Mouse (Mus musculus) neural tube, embryonic 10.5 days (tissue): ENCODE results near the gene Stk25.

Source experiments
- DNase-seq: peaks from one replicate; pipeline ENCODE4 v3.0.0-alpha.2; 2017; ENCODE audit warnings: low spot score; ENCODE audit errors: extremely low spot score

The Stk25 gene

GRCm38 (mm10) chr1:93608696-93609245 is 49.7 kb downstream of the Stk25 start:
- no peak for DNase-seq

GRCm38 (mm10) chr1:93607090-93608083 is 51.1 kb downstream of the Stk25 start:
- DNase-seq, result no peak

DNA sequence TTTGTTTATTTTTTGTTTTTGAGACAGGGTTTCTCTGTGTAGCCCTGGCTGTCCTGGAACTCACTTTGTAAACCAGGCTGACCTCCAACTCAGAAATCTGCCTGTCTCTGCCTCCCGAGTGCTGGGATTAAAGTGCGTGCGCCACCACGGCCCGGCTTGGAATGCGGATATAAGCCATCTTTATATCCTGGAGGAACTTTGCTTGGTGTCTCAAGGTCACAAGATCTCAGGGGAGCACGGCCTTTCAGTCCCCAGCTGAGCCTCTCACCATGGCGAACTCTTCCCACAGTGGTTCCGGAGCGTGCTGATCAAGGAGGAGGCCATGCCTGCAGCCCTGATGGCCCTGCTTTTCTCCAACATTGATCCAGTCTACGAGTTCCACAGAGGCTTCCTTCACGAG is 54.5 kb downstream of the Stk25 start:
- DNase-seq, result no peak

DNA sequence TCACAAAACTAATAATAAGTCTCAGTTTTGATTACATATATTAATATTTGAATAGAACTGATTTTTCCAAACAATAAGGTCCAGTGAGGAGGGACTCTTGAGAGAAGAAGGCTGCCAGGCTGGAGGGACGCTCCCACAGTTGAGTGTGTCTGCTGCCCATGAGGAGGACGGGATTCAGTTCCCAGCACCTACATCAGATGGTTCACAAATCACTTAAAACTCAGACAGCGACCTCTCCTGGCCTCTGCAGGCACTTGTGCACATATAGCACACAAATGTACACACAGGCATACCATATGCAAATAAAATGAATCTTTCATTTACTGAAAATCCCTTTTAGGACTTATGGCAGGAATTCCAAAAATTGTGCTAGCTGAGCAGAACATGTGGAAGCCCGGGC is 55.5 kb downstream of the Stk25 start:
- DNase-seq, result no peak

GRCm38 (mm10) chr1:93595916-93596315 is 62.5 kb downstream of the Stk25 start:
- no peak for DNase-seq

DNA sequence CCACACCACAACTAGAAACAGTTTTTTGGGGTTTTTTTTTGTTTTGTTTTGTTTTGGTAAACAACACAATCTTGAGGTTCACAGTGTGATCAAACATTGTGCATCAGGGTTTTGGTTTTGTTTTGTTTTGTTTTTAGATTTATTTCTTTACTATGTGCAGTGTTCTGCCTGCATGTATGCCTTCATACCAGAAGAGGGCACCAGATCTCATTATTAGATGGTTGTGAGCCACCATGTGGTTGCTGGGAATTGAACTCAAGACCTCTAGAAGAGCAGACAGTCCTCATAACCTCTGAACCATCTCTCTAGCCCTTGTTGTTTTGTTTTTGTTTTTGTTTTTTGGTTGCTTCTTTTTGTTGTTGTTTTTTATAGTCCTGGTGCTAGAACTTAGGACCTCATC is 64.5 kb downstream of the Stk25 start:
- no peak for DNase-seq

- DNase-seq, result no peak
Observed at GRCm38 (mm10) chr1:93588346-93588745, 70.1 kb downstream of the Stk25 start.

DNA sequence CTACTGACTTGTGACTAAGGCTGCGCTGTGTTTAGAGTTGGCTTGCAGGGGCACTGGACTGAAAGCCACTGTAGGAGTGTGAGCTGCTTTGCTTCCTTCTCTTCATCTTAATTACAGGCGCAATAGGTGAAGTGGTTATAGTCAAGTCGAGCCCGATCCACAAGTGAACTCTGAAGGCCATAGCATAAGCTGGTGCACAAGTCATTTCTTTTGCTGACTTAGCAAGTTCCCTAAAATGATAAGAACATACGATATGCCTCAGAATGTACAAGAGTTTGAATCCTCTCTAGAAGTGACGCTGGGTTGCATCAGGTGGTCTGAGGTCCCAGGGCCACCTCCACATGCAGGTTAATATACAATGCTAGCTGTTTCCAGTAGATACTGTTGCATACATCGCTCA is 76.9 kb downstream of the Stk25 start:
- no peak for DNase-seq

- no peak for DNase-seq
Observed at GRCm38 (mm10) chr1:93577861-93578260, 80.6 kb downstream of the Stk25 start.

- no peak for DNase-seq
Observed at GRCm38 (mm10) chr1:93577066-93577465, 81.4 kb downstream of the Stk25 start.
